Mouse (Mus musculus) hindbrain, embryonic 11.5 days (tissue): ENCODE results near the gene Fhad1. TPM values are rescaled to one million over a fixed set of nuclear protein-coding genes. Genes with fewer than 3 reads are reported as not detected.

ENCODE experiments used
- ATAC-seq: fragments of 200-750 bp; cut with Nextera tagmentation; 2 replicates; pipeline ENCODE4 v1.8.0; 2017; ENCODE audit warnings: mild to moderate bottlenecking, moderate TSS enrichment, moderate library complexity; ENCODE audit not compliant: low FRiP score
- DNase-seq: peaks from one replicate; pipeline ENCODE4 v3.0.0-alpha.2; 2015; ENCODE audit warnings: low spot score
- H3K27ac ChIP-seq: fragments of 300-500 bp; sonication (generic); 2 replicates; pipeline ENCODE4 v1.5.1; 2014; ENCODE audit warnings: mild to moderate bottlenecking, low read depth, low read length
- H3K27me3 ChIP-seq: fragments of 300-500 bp; sonication (generic); 2 replicates; pipeline ENCODE4 v1.6.1; 2014; ENCODE audit warnings: mild to moderate bottlenecking, low read length, moderate library complexity, mixed read lengths; ENCODE audit not compliant: control insufficient read depth, insufficient read depth
- H3K36me3 ChIP-seq: fragments of 300-500 bp; sonication (generic); 2 replicates; pipeline ENCODE4 v1.6.1; 2014; ENCODE audit warnings: mild to moderate bottlenecking, low read length, moderate library complexity, mixed read lengths; ENCODE audit not compliant: control insufficient read depth, insufficient read depth
- H3K4me1 ChIP-seq: fragments of 300-500 bp; sonication (generic); replicated peaks from 2 replicates; pipeline ENCODE4 v1.6.1; 2014; ENCODE audit warnings: low read length, mixed read lengths; ENCODE audit not compliant: control insufficient read depth, insufficient read depth
- H3K4me2 ChIP-seq: fragments of 300-500 bp; sonication (generic); replicated peaks from 2 replicates; pipeline ENCODE4 v1.6.1; 2014; ENCODE audit warnings: mild to moderate bottlenecking, low read depth, low read length
- H3K4me3 ChIP-seq: fragments of 300-500 bp; sonication (generic); 2 replicates; pipeline ENCODE4 v1.5.1; 2014; ENCODE audit warnings: low read depth, low read length
- H3K9ac ChIP-seq: fragments of 300-500 bp; sonication (generic); 2 replicates; pipeline ENCODE4 v1.6.1; 2014; ENCODE audit warnings: low read depth, low read length
- H3K9me3 ChIP-seq: fragments of 300-500 bp; sonication (generic); 2 replicates; pipeline ENCODE4 v1.6.1; 2016; ENCODE audit warnings: low read length; ENCODE audit not compliant: control insufficient read depth
- WGBS: fragments of 180-500 bp; shearing (Covaris S2); extraction: QIAGEN DNeasy Blood & Tissue Kit; methylation state at CpG from one replicate; pipeline ENCODE4 v1.1.7; 2014; 5-methylcytosine and 5-hydroxymethylcytosine counted together
- polyA plus RNA-seq: library from polyadenylated mRNA; unstranded; fragments of >200 nt; fragmentation: Nextera tagmentation; extraction: Ambion mirVana; gene quantifications from 2 replicates; pipeline ENCODE4 v1.2.1, GENCODE M21; 2014

Fhad1 gene
- polyA plus RNA-seq, 1 experiment from 2014 or later = 3.5 TPM

DNA sequence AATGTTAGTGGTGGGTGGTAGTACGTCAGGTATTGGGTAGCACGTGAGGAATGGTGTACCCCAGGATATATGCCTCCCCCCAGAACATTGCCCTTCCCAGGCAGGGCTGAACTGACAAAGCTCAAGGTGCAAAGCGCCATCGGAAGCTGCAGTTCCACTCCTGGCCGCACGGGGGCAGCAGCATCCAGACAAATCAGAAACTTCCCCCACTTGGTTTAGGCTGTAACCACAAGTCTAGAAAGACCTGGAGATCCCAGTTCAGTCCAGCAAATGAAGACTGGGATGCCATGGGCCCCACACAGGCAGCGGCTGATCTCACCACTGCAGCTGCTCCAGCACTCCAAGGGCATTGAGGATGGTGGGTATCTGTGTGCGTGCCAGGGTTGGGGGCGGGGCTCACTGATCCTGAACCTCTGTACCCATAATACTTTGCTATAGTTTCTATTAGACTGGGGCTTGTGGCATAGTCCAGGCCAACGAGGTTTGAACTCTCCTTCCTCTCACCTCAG is 157.4 kb downstream of the Fhad1 start:
- WGBS = 20% methylated on average over 10 of the region's 10 CpGs
- DNase-seq (peak; percentile 90), ATAC-seq (peak; percentile 80)
- Histone ChIP-seq H3K27ac (no peak overlapping the region), H3K4me2 (no peak overlapping the region), H3K4me3 (no peak overlapping the region), H3K36me3 (no peaks in the 10 kb centered on the region), H3K9ac (no peak overlapping the region), H3K27me3 (no peaks in the 10 kb centered on the region), H3K9me3 (no peaks in the 10 kb centered on the region), H3K4me1 (no peaks in the 10 kb centered on the region)

DNA sequence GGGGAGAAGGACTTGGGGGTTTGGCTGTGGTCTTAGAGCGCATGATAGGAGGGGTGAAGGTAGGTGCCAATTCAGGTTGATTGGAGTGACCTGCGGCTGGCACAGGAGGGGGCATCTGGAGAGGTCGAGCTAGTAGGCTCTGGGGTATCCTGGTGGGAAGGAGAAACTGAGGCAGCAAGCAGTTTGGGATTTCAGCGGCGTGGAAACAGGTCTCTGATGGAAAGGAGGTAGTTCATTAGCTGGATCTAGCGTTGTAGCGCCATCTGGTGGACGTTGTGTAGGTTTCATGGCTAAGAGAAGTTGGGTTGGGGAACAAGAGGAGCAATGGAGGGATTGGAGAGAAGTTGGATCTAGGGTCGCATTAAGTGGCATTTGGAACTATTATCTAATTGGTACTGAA is 161.4 kb downstream of the Fhad1 start:
- H3K36me3 ChIP-seq = no peaks in the 10 kb centered on the region
- H3K4me2 ChIP-seq = no peak overlapping the region
- 81% methylated on average over 9 of the region's 9 CpGs for WGBS
- H3K4me1 ChIP-seq = no peaks in the 10 kb centered on the region
- H3K27me3 ChIP-seq = no peaks in the 10 kb centered on the region
- H3K27ac ChIP-seq = no peak overlapping the region
- peak; percentile 72 for DNase-seq
- no peak overlapping the region for H3K9ac ChIP-seq
- H3K4me3 ChIP-seq = no peak overlapping the region
- no peak for ATAC-seq
- H3K9me3 ChIP-seq = no peaks in the 10 kb centered on the region

DNA sequence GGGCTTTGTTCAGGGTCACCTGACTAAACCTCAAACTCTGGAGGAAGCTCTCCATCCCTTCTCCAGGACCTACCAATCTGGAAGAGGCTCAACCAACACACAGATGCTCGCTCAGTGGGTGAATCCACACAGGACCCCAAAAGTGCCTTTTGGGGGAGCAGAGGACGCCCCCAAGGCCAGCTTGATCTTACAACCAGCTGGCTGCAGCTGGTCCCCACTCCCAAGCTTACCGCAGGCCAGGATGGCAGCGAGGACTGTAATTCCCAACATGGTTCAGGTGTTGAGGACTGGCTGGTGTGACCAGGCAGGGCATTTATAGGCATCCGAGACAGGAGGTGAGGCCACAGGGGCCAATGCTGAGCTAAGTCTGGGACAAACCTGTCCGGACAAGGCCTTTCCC is 168.9 kb downstream of the Fhad1 start, which contains the start of gene Ctrc:
Gene Ctrc, minus strand, starts transcription at position 361 of the 400 bp plus-strand sequence.
- H3K27ac ChIP-seq = no peak within 1 kb of the TSS
- no peaks in the 10 kb centered on the region for H3K9me3 ChIP-seq
- WGBS = 88% methylated on average over 6 of the region's 6 CpGs
- no peaks in the 10 kb centered on the region for H3K4me1 ChIP-seq
- ATAC-seq (no peak), DNase-seq (no peak)
- H3K27me3 ChIP-seq = no peaks in the 10 kb centered on the region
- no peak within 1 kb of the TSS for H3K4me2 ChIP-seq
- H3K36me3 ChIP-seq = no peaks in the 10 kb centered on the region
- H3K4me3 ChIP-seq = no peak within 1 kb of the TSS
- no peak within 1 kb of the TSS for H3K9ac ChIP-seq

Other genes starting within 250 kb of the Fhad1 start
- 4.9 and 5.4 TPM in 2 replicates for gene Dnajc16, start 224.2 kb downstream of the Fhad1 start, polyA plus RNA-seq
- gene Casp9, start 221.5 kb downstream of the Fhad1 start, polyA plus RNA-seq = 17.3 and 17.6 TPM in 2 replicates
- not detected in 2 replicates for gene Cela2a, start 188.9 kb downstream of the Fhad1 start, polyA plus RNA-seq
- not detected in 2 replicates for gene Ctrc, start 168.7 kb downstream of the Fhad1 start, polyA plus RNA-seq
- 25.0 and 26.1 TPM in 2 replicates for gene Efhd2, start 140.2 kb downstream of the Fhad1 start, polyA plus RNA-seq
- gene Tmem51, start 69.2 kb upstream of the Fhad1 start, polyA plus RNA-seq = 7.3 and 8.1 TPM in 2 replicates
- gene Kazn, start 224.3 kb upstream of the Fhad1 start, polyA plus RNA-seq = 11.3 and 11.8 TPM in 2 replicates